Mouse (Mus musculus): ENCODE results near the gene Hoxa3.

DNA sequence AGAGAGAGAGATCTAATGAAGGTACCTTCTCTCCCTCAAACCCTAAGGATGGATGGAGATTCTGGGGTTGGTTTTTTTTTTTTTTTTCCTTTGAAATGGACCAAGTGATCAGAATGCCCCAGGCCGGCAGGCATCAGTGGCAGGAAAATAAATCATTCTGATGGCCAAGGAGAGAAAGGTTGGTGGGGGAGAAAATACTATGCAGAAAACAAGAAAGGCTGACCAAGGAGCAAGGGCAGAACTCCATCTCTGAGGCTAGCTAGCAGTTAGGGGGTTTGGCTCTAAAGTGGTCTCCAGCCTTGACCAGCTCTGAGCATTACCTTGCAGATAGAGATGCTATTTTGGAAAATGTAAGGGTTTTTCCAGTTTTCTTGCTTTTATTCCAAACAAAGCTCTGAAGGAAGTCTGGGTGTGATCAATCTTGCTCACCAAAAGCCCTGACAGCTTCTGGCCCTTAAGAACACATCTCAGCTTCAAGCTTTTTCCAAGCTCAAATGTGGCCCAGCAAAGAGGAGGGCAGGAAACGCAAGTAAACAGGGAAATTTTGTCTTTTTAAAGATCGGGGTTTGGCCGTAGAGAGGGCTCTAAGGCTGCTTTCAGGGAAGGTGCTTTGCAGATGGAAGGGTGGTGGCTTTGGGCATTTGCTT, 46.6 kb downstream of the Hoxa3 start:
- TF ChIP-seq TAL1 (IDR thresholded peaks at IDR 0.05; ENCODE audit: low read length), result no peak
- TF ChIP-seq GATA1 (IDR thresholded peaks at IDR 0.05; ENCODE audit: low read length), result no peak

All from erythroblast, embryonic 14.5 days (primary cell).